Mouse (Mus musculus): ENCODE measurements around the gene Olfr514. TPM values are rescaled to one million over a fixed set of nuclear protein-coding genes. Genes with fewer than 3 reads are reported as not detected.

Olfr514 gene
- not detected in 2 replicates for polyA plus RNA-seq (2021; fragmentation: Nextera tagmentation)
- long read RNA-seq, experiment 1: 0 reads
- long read RNA-seq, experiment 2: 0 reads

GRCm38 (mm10) chr7:108825897-108826296 lies at the start of gene Olfr514:
Gene Olfr514 (minus strand): TSS chr7:108825997.

GRCm38 (mm10) chr7:108872279-108872678 lies 46.5 kb upstream of the Olfr514 start, which contains the start of gene Olfr517:
Gene Olfr517 (minus strand): TSS chr7:108872379.

GRCm38 (mm10) chr7:108850429-108850828 lies 24.6 kb upstream of the Olfr514 start, which contains the start of gene Olfr516:
Gene Olfr516 (minus strand): TSS chr7:108850529.

Other genes starting within 250 kb of the Olfr514 start
- not detected in 2 replicates for gene Olfr506, start 215.2 kb downstream of the Olfr514 start, polyA plus RNA-seq (2021; fragmentation: Nextera tagmentation)
- not detected in 2 replicates for gene Olfr507, start 204.2 kb downstream of the Olfr514 start, polyA plus RNA-seq (2021; fragmentation: Nextera tagmentation)
- not detected in 2 replicates for gene Olfr508, start 196.0 kb downstream of the Olfr514 start, polyA plus RNA-seq (2021; fragmentation: Nextera tagmentation)
- not detected in 2 replicates for gene Olfr509, start 174.1 kb downstream of the Olfr514 start, polyA plus RNA-seq (2021; fragmentation: Nextera tagmentation)
- not detected in 2 replicates for gene Olfr510, start 159.6 kb downstream of the Olfr514 start, polyA plus RNA-seq (2021; fragmentation: Nextera tagmentation)
- not detected in 2 replicates for gene Olfr512, start 112.7 kb downstream of the Olfr514 start, polyA plus RNA-seq (2021; fragmentation: Nextera tagmentation)
- gene Olfr513, start 75.0 kb downstream of the Olfr514 start, polyA plus RNA-seq (2021; fragmentation: Nextera tagmentation): not detected in 2 replicates
- gene Olfr516, start 24.5 kb upstream of the Olfr514 start, polyA plus RNA-seq (2021; fragmentation: Nextera tagmentation): not detected in 2 replicates
- not detected in 2 replicates for gene Olfr517, start 46.4 kb upstream of the Olfr514 start, polyA plus RNA-seq (2021; fragmentation: Nextera tagmentation)
- gene Olfr518, start 59.0 kb upstream of the Olfr514 start, polyA plus RNA-seq (2021; fragmentation: Nextera tagmentation): not detected in 2 replicates
- not detected in 2 replicates for gene Olfr519, start 68.4 kb upstream of the Olfr514 start, polyA plus RNA-seq (2021; fragmentation: Nextera tagmentation)
- gene Nlrp10, start 104.2 kb upstream of the Olfr514 start, polyA plus RNA-seq (2021; fragmentation: Nextera tagmentation): 0.08 and 0.21 TPM in 2 replicates
- gene Eif3f, start 108.4 kb upstream of the Olfr514 start, polyA plus RNA-seq (2021; fragmentation: Nextera tagmentation): 134 and 167 TPM in 2 replicates
- gene Tub, start 124.3 kb upstream of the Olfr514 start, polyA plus RNA-seq (2021; fragmentation: Nextera tagmentation): 11.8 and 13.6 TPM in 2 replicates

Measured in left cerebral cortex, adult 6 months (tissue).